Mouse (Mus musculus) limb, embryonic 11.5 days (tissue): Measurements from ENCODE around the gene Sfr1. TPM values are rescaled to one million over a fixed set of nuclear protein-coding genes. Genes with fewer than 3 reads are reported as not detected.

ENCODE experiments used
- ATAC-seq: fragments of 200-750 bp; cut with Nextera tagmentation; 2 replicates; pipeline ENCODE4 v1.8.0; 2017; ENCODE audit warnings: low read depth; ENCODE audit not compliant: insufficient number of reproducible peaks, low FRiP score, low TSS enrichment
- DNase-seq: peaks from one replicate; pipeline ENCODE4 v3.0.0-alpha.2; 2015; ENCODE audit warnings: low spot score
- H3K27ac ChIP-seq: fragments of 300-500 bp; sonication (generic); replicated peaks from 2 replicates; pipeline ENCODE4 v1.5.1; 2014; ENCODE audit warnings: low read depth, mild to moderate bottlenecking, low read length
- H3K27me3 ChIP-seq: fragments of 300-500 bp; sonication (generic); 2 replicates; pipeline ENCODE4 v1.6.1; 2014; ENCODE audit warnings: mild to moderate bottlenecking, low read length, mixed read lengths; ENCODE audit not compliant: control insufficient read depth, insufficient read depth
- H3K36me3 ChIP-seq: fragments of 300-500 bp; sonication (generic); 2 replicates; pipeline ENCODE4 v1.6.1; 2014; ENCODE audit warnings: mild to moderate bottlenecking, low read length, moderate library complexity, mixed read lengths; ENCODE audit not compliant: control insufficient read depth, insufficient read depth
- H3K4me1 ChIP-seq: fragments of 300-500 bp; sonication (generic); 2 replicates; pipeline ENCODE4 v1.6.1; 2014; ENCODE audit warnings: low read length, mixed read lengths; ENCODE audit not compliant: control insufficient read depth, insufficient read depth
- H3K4me2 ChIP-seq: fragments of 300-500 bp; sonication (generic); 2 replicates; pipeline ENCODE4 v1.6.1; 2014; ENCODE audit warnings: low read depth, mild to moderate bottlenecking, moderate library complexity; ENCODE audit not compliant: severe bottlenecking
- H3K4me3 ChIP-seq: fragments of 300-500 bp; sonication (generic); 2 replicates; pipeline ENCODE4 v1.5.1; 2014; ENCODE audit warnings: low read depth, low read length
- H3K9ac ChIP-seq: fragments of 300-500 bp; sonication (generic); 2 replicates; pipeline ENCODE4 v1.6.1; 2014; ENCODE audit warnings: mild to moderate bottlenecking, low read length
- H3K9me3 ChIP-seq: fragments of 300-500 bp; sonication (generic); 2 replicates; pipeline ENCODE4 v1.6.1; 2016; ENCODE audit warnings: low read length; ENCODE audit not compliant: control insufficient read depth
- WGBS: fragments of 180-500 bp; shearing (Covaris S2); extraction: QIAGEN DNeasy Blood & Tissue Kit; methylation state at CpG from one replicate; pipeline ENCODE4 v1.1.7; 2014; 5-methylcytosine and 5-hydroxymethylcytosine counted together
- polyA plus RNA-seq: library from polyadenylated mRNA; unstranded; fragments of >200 nt; fragmentation: Nextera tagmentation; extraction: Ambion mirVana; gene quantifications from 2 replicates; pipeline ENCODE4 v1.2.1, GENCODE M21; 2014

Sfr1 gene
- 311 and 312 TPM in 2 replicates for polyA plus RNA-seq

- Histone ChIP-seq H3K4me2 (peak within 1 kb of the TSS; percentile 65), H3K9ac (peak within 1 kb of the TSS; percentile 70), H3K4me1 (peaks cover 3% of the 10 kb centered on the region; the same call in 1 of the 2 replicates), H3K9me3 (no peaks in the 10 kb centered on the region), H3K4me3 (peak within 1 kb of the TSS; percentile 65), H3K27ac (peak within 1 kb of the TSS; percentile 84), H3K36me3 (peaks cover 11% of the 10 kb centered on the region), H3K27me3 (no peaks in the 10 kb centered on the region)
- ATAC-seq (peak; percentile 96), DNase-seq (peak; percentile 99)
- under 1% methylated on average over 42 of the region's 72 CpGs for WGBS
Measured at GRCm38 (mm10) chr19:47731071-47731881, at the start of gene Sfr1. Gene Sfr1 (plus strand): TSS chr19:47731682.

GRCm38 (mm10) chr19:47689592-47689991 is 41.9 kb upstream of the Sfr1 start:
- Histone ChIP-seq H3K36me3 (no peaks in the 10 kb centered on the region), H3K9me3 (no peaks in the 10 kb centered on the region), H3K4me3 (no peak overlapping the region), H3K27me3 (no peaks in the 10 kb centered on the region), H3K9ac (no peak overlapping the region), H3K4me2 (no peak overlapping the region), H3K27ac (no peak overlapping the region), H3K4me1 (peaks cover 5% of the 10 kb centered on the region; the same call in 1 of the 2 replicates)
- DNase-seq = no peak
- WGBS = 87% methylated on average over 7 of the region's 7 CpGs
- no peak for ATAC-seq

- H3K4me1 ChIP-seq = no peaks in the 10 kb centered on the region
- no peak within 1 kb of the TSS for H3K9ac ChIP-seq
- no peak within 1 kb of the TSS for H3K4me2 ChIP-seq
- H3K9me3 ChIP-seq = no peaks in the 10 kb centered on the region
- H3K27ac ChIP-seq = no peak within 1 kb of the TSS
- no peaks in the 10 kb centered on the region for H3K36me3 ChIP-seq
- no peak within 1 kb of the TSS for H3K4me3 ChIP-seq
- WGBS = 68% methylated on average over 6 of the region's 6 CpGs
- ATAC-seq = no peak
- H3K27me3 ChIP-seq = no peaks in the 10 kb centered on the region
- no peak for DNase-seq
Measured at GRCm38 (mm10) chr19:47691994-47692393, 39.5 kb upstream of the Sfr1 start, which contains the start of gene Col17a1. Gene Col17a1 (minus strand): TSS chr19:47692094.

- ATAC-seq = no peak
- no peak for DNase-seq
- no peak overlapping the region for H3K4me2 ChIP-seq
- no peak overlapping the region for H3K27ac ChIP-seq
- no peaks in the 10 kb centered on the region for H3K27me3 ChIP-seq
- H3K4me3 ChIP-seq = no peak overlapping the region
- 92% methylated on average over 6 of the region's 6 CpGs for WGBS
- H3K36me3 ChIP-seq = no peaks in the 10 kb centered on the region
- H3K9me3 ChIP-seq = no peaks in the 10 kb centered on the region
- no peaks in the 10 kb centered on the region for H3K4me1 ChIP-seq
- no peak overlapping the region for H3K9ac ChIP-seq
Measured at GRCm38 (mm10) chr19:47695725-47696124, 35.8 kb upstream of the Sfr1 start.

- H3K4me3 ChIP-seq = no peak overlapping the region
- H3K9me3 ChIP-seq = no peaks in the 10 kb centered on the region
- H3K9ac ChIP-seq = no peak overlapping the region
- H3K36me3 ChIP-seq = no peaks in the 10 kb centered on the region
- H3K4me1 ChIP-seq = no peaks in the 10 kb centered on the region
- no peak for DNase-seq
- no peak for ATAC-seq
- H3K27ac ChIP-seq = no peak overlapping the region
- H3K4me2 ChIP-seq = no peak overlapping the region
- WGBS = 93% methylated on average over 8 of the region's 8 CpGs
- H3K27me3 ChIP-seq = no peaks in the 10 kb centered on the region
Measured at GRCm38 (mm10) chr19:47696411-47696810, 35.1 kb upstream of the Sfr1 start.

GRCm38 (mm10) chr19:47697067-47697466 is 34.4 kb upstream of the Sfr1 start:
- Histone ChIP-seq H3K4me3 (no peak overlapping the region), H3K9me3 (no peaks in the 10 kb centered on the region), H3K27me3 (no peaks in the 10 kb centered on the region), H3K4me2 (no peak overlapping the region), H3K36me3 (no peaks in the 10 kb centered on the region), H3K4me1 (no peaks in the 10 kb centered on the region), H3K27ac (no peak overlapping the region), H3K9ac (no peak overlapping the region)
- DNase-seq (no peak), ATAC-seq (no peak)
- WGBS = 91% methylated on average over 11 of the region's 11 CpGs

- H3K4me1 ChIP-seq = no peaks in the 10 kb centered on the region
- DNase-seq (no peak), ATAC-seq (no peak)
- no peak overlapping the region for H3K4me3 ChIP-seq
- H3K9ac ChIP-seq = no peak overlapping the region
- H3K27me3 ChIP-seq = no peaks in the 10 kb centered on the region
- 77% methylated on average over 9 of the region's 9 CpGs for WGBS
- no peak overlapping the region for H3K27ac ChIP-seq
- no peaks in the 10 kb centered on the region for H3K36me3 ChIP-seq
- no peak overlapping the region for H3K4me2 ChIP-seq
- no peaks in the 10 kb centered on the region for H3K9me3 ChIP-seq
Measured at GRCm38 (mm10) chr19:47698266-47698665, 33.2 kb upstream of the Sfr1 start.

GRCm38 (mm10) chr19:47699743-47700142 is 31.7 kb upstream of the Sfr1 start:
- Histone ChIP-seq H3K27ac (no peak overlapping the region), H3K4me3 (no peak overlapping the region), H3K4me1 (no peaks in the 10 kb centered on the region), H3K4me2 (no peak overlapping the region), H3K36me3 (no peaks in the 10 kb centered on the region), H3K9ac (no peak overlapping the region), H3K27me3 (no peaks in the 10 kb centered on the region), H3K9me3 (no peaks in the 10 kb centered on the region)
- DNase-seq = no peak
- 63% methylated on average over 9 of the region's 9 CpGs for WGBS
- ATAC-seq = no peak
